Mouse (Mus musculus): Measurements from ENCODE around the gene Tnpo1. TPM values are rescaled to one million over a fixed set of nuclear protein-coding genes. Genes with fewer than 3 reads are reported as not detected.
A peak's percentile ranks its signal among the peaks of the same experiment; 100 is the strongest.

Gene Tnpo1
- polyA plus RNA-seq, 2 experiments = 10.5 to 13.6 TPM

DNA sequence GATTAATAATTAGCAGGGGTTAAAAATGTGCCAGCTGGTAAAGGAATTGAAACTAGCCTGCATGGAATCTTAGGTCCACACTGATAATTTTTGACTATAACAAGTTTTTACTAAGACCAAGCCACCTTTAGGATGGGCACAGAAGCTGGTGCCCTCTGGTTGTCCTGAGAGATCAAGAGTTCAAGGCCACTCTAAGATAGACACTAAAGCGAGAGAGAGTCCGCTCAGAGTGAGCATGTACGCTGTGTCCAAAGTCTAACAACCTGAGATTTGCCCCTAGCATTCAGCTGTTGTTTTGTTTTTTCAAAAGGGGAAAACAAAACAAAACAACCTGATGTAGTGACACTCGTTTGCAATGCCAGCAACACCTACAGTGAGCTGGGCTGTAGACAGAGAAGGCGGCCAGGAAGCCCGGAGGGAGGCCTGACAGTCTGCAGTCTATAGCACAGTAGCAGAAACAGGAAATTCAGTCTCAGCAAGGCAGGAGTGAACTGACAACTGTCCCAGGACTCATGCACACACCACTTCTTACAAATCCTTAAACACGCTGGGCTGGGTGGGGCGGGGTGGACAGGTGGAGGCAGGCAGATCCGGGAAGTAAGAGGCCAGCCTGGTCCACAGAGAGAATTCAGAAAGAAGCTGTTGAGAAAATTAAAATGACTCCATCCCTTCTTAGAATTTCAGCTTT lies 57.8 kb downstream of the Tnpo1 start:
- H3K27me3 ChIP-seq (ENCODE audit: control insufficient read depth, insufficient read depth, low read length) = no peaks in the 10 kb centered on the region
- DNase-seq (ENCODE audit: low read depth in 3 of 3, low spot score in 3 of 3) (no peak), ATAC-seq (ENCODE audit: insufficient read depth) (no peak)
- no peak overlapping the region for H3K27ac ChIP-seq
- no peaks in the 10 kb centered on the region for H3K9me3 ChIP-seq (ENCODE audit: control insufficient read depth, low read length)
- H3K9ac ChIP-seq (replicated peaks) = no peak overlapping the region
- H3K4me1 ChIP-seq (replicated peaks; ENCODE audit: control insufficient read depth in 2 of 2, insufficient read depth in 2 of 2, low read length in 1 of 2) = 0 out of 4 replicates have a peak, but pooled peaks cover 0 to 3% of the 10 kb centered on the region in 2 experiments
- no peak overlapping the region for H3K4me3 ChIP-seq (ENCODE audit: insufficient read depth in 1 of 2, low read depth in 2 of 2, low read length in 2 of 2)
- TF ChIP-seq CTCF (IDR thresholded peaks at IDR 0.05; ENCODE audit: low read depth) (no peak), EP300 (IDR thresholded peaks at IDR 0.05; ENCODE audit: low read depth) (no peak)
- peaks cover 66% of the 10 kb centered on the region for H3K36me3 ChIP-seq (replicated peaks; ENCODE audit: control insufficient read depth, insufficient read depth, low read depth)
- WGBS (ENCODE audit: insufficient replicate concordance) = 81% methylated on average over 9 of the region's 9 CpGs
- H3K4me2 ChIP-seq (ENCODE audit: low read depth) = no peak overlapping the region

GRCm38 (mm10) chr13:98867810-98868209 lies 58.4 kb downstream of the Tnpo1 start:
- Histone ChIP-seq H3K4me1 (replicated peaks; ENCODE audit: control insufficient read depth in 2 of 2, insufficient read depth in 2 of 2, low read length in 1 of 2) (0 out of 4 replicates have a peak, but pooled peaks cover 0 to 3% of the 10 kb centered on the region in 2 experiments), H3K9me3 (ENCODE audit: control insufficient read depth, low read length) (no peaks in the 10 kb centered on the region)

GRCm38 (mm10) chr13:98855291-98855690 lies 70.9 kb downstream of the Tnpo1 start:
- H3K27me3 ChIP-seq (ENCODE audit: control insufficient read depth, insufficient read depth, low read length) = no peaks in the 10 kb centered on the region
- H3K4me2 ChIP-seq (ENCODE audit: low read depth) = no peak overlapping the region
- no peak overlapping the region for H3K27ac ChIP-seq
- TF ChIP-seq CTCF (IDR thresholded peaks at IDR 0.05; ENCODE audit: low read depth) (no peak), EP300 (IDR thresholded peaks at IDR 0.05; ENCODE audit: low read depth) (no peak)
- no peak overlapping the region for H3K4me3 ChIP-seq (ENCODE audit: insufficient read depth in 1 of 2, low read depth in 2 of 2, low read length in 2 of 2)
- DNase-seq (ENCODE audit: low read depth in 3 of 3, low spot score in 3 of 3) (no peak), ATAC-seq (ENCODE audit: insufficient read depth) (no peak)
- no peak overlapping the region for H3K9ac ChIP-seq (replicated peaks)
- no peaks in the 10 kb centered on the region for H3K4me1 ChIP-seq (replicated peaks; ENCODE audit: control insufficient read depth in 2 of 2, insufficient read depth in 2 of 2, low read length in 1 of 2)
- H3K9me3 ChIP-seq (ENCODE audit: control insufficient read depth, low read length) = no peaks in the 10 kb centered on the region
- WGBS (ENCODE audit: insufficient replicate concordance) = 88% methylated on average over 8 of the region's 8 CpGs
- H3K36me3 ChIP-seq (replicated peaks; ENCODE audit: control insufficient read depth, insufficient read depth, low read depth) = peaks cover 48% of the 10 kb centered on the region

More at GRCm38 (mm10) chr13:98867810-98868209, 58.4 kb downstream of the Tnpo1 start:
- Histone ChIP-seq H3K36me3 (replicated peaks; ENCODE audit: control insufficient read depth, insufficient read depth, low read depth) (peaks cover 65% of the 10 kb centered on the region), H3K27me3 (ENCODE audit: control insufficient read depth, insufficient read depth, low read length) (no peaks in the 10 kb centered on the region), H3K9ac (replicated peaks) (no peak overlapping the region), H3K27ac (no peak overlapping the region), H3K4me3 (ENCODE audit: insufficient read depth in 1 of 2, low read depth in 2 of 2, low read length in 2 of 2) (no peak overlapping the region), H3K4me2 (ENCODE audit: low read depth) (no peak overlapping the region)
- TF ChIP-seq EP300 (IDR thresholded peaks at IDR 0.05; ENCODE audit: low read depth) (no peak), CTCF (IDR thresholded peaks at IDR 0.05; ENCODE audit: low read depth) (peak; percentile 83)
- peak; percentile 38 for ATAC-seq (ENCODE audit: insufficient read depth)
- 46% methylated on average over 2 of the region's 2 CpGs for WGBS (ENCODE audit: insufficient replicate concordance)
- peak; percentile 39 to 47 (median 46) for DNase-seq (ENCODE audit: low read depth in 3 of 3, low spot score in 3 of 3)

- TF ChIP-seq CTCF (IDR thresholded peaks at IDR 0.05; ENCODE audit: low read depth) (no peak), EP300 (IDR thresholded peaks at IDR 0.05; ENCODE audit: low read depth) (no peak)
- Histone ChIP-seq H3K36me3 (replicated peaks; ENCODE audit: control insufficient read depth, insufficient read depth, low read depth) (peaks cover 37% of the 10 kb centered on the region), H3K4me1 (replicated peaks; ENCODE audit: control insufficient read depth in 2 of 2, insufficient read depth in 2 of 2, low read length in 1 of 2) (no peaks in the 10 kb centered on the region), H3K27ac (no peak overlapping the region), H3K9me3 (ENCODE audit: control insufficient read depth, low read length) (no peaks in the 10 kb centered on the region), H3K9ac (replicated peaks) (no peak overlapping the region), H3K4me3 (ENCODE audit: insufficient read depth in 1 of 2, low read depth in 2 of 2, low read length in 2 of 2) (no peak overlapping the region), H3K27me3 (ENCODE audit: control insufficient read depth, insufficient read depth, low read length) (no peaks in the 10 kb centered on the region), H3K4me2 (ENCODE audit: low read depth) (no peak overlapping the region)
- DNase-seq (ENCODE audit: low read depth in 3 of 3, low spot score in 3 of 3) (no peak), ATAC-seq (ENCODE audit: insufficient read depth) (no peak)
- WGBS (ENCODE audit: insufficient replicate concordance) = 80% methylated on average over 1 of the region's 1 CpGs
These were observed 80.4 kb downstream of the Tnpo1 start for GRCm38 (mm10) chr13:98845794-98846193.

- Histone ChIP-seq H3K36me3 (replicated peaks; ENCODE audit: control insufficient read depth, insufficient read depth, low read depth) (peaks cover 4% of the 10 kb centered on the region), H3K4me2 (ENCODE audit: low read depth) (no peak overlapping the region), H3K4me3 (ENCODE audit: insufficient read depth in 1 of 2, low read depth in 2 of 2, low read length in 2 of 2) (no peak overlapping the region), H3K9me3 (ENCODE audit: control insufficient read depth, low read length) (no peaks in the 10 kb centered on the region), H3K4me1 (replicated peaks; ENCODE audit: control insufficient read depth in 2 of 2, insufficient read depth in 2 of 2, low read length in 1 of 2) (peaks cover 4 to 7% of the 10 kb centered on the region in 2 experiments), H3K27me3 (ENCODE audit: control insufficient read depth, insufficient read depth, low read length) (no peaks in the 10 kb centered on the region), H3K27ac (no peak overlapping the region), H3K9ac (replicated peaks) (no peak overlapping the region)
- DNase-seq (ENCODE audit: low read depth in 3 of 3, low spot score in 3 of 3) (no peak), ATAC-seq (ENCODE audit: insufficient read depth) (peak; percentile 41; the same call in 1 of the 2 replicates)
- 67% methylated on average over 6 of the region's 6 CpGs for WGBS (ENCODE audit: insufficient replicate concordance)
- TF ChIP-seq EP300 (IDR thresholded peaks at IDR 0.05; ENCODE audit: low read depth) (no peak), CTCF (IDR thresholded peaks at IDR 0.05; ENCODE audit: low read depth) (peak; percentile 73)
These were observed 89.6 kb downstream of the Tnpo1 start for GRCm38 (mm10) chr13:98836423-98837088.
